Mouse (Mus musculus): Measurements from ENCODE around the gene Lgalsl. TPM values are rescaled to one million over a fixed set of nuclear protein-coding genes. Genes with fewer than 3 reads are reported as not detected.
A peak's percentile ranks its signal among the peaks of the same experiment; 100 is the strongest.

The Lgalsl gene
- polyA plus RNA-seq, 1 experiment from 2014 or later = 19.7 TPM

DNA sequence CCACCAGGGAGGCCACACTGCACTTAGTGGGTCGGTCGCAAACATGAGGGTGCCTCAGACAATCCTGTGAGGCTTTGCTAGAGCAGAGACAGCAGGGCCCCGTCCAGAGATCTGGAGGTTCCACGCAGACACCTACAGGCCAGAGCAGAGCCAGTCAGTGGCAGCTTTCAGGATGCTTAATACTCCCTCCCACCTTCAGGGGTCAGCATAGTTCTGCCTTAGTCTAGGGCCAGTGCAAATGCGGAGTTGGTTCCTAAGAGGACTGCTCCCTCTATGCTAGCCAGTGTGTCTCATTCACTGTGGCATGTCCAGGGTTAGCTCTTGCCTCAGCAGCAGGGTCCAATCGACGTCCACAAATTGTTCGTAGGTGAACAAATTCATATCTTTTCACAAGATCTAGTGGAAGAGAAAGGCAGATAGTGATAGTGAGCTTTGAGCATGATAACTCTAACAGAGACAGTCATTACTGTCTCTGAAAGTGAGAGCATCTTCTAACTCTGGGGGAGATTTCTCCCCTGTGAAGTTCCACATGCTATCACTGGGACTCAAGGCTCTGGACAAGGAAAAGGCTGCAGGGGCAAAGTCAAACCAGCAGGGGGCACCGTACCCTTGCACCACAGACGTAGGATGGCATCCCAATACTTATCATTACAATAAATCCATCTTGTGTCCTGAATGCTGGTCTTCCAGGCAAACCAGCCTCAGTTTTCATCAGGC, 36.5 kb downstream of the Lgalsl start:
- H3K9ac ChIP-seq (ENCODE audit: low read depth, low read length) = no peak overlapping the region
- DNase-seq (ENCODE audit: low spot score) (peak; percentile 92), ATAC-seq (ENCODE audit: low FRiP score) (peak; percentile 89)
- H3K36me3 ChIP-seq (ENCODE audit: control insufficient read depth, insufficient read depth, low read length) = no peaks in the 10 kb centered on the region
- H3K27me3 ChIP-seq (ENCODE audit: control insufficient read depth, insufficient read depth, low read length) = no peaks in the 10 kb centered on the region
- no peaks in the 10 kb centered on the region for H3K9me3 ChIP-seq (ENCODE audit: control insufficient read depth, low read length)
- no peaks in the 10 kb centered on the region for H3K4me1 ChIP-seq (replicated peaks; ENCODE audit: control insufficient read depth, insufficient read depth, low read length)
- WGBS = 36% methylated on average over 10 of the region's 10 CpGs
- no peak overlapping the region for H3K4me3 ChIP-seq (ENCODE audit: low read depth, low read length)
- H3K4me2 ChIP-seq (replicated peaks; ENCODE audit: low read depth, low read length) = no peak overlapping the region
- peak overlapping the region; percentile 11; the same call in 1 of the 2 replicates for H3K27ac ChIP-seq (ENCODE audit: low read depth, low read length)

DNA sequence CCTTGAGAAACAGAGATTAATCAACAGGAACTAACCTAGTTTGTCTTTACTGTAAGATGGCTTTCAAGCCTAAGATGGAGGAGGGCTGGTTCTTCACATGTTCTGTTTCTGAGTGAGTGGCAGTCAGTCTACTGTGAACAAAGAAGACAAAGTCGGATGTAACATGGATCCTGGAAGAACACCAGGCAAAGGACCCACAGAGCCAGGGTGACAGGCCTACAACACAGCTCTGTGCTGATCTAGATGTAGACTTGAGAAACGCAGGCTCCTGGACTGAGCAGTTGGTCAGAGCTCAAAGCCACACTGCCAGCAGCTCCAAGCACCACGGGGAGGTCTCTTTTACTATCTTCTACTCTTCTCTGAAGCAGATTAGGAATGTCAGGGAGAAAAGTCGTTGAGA, 37.2 kb downstream of the Lgalsl start:
- Histone ChIP-seq H3K36me3 (ENCODE audit: control insufficient read depth, insufficient read depth, low read length) (no peaks in the 10 kb centered on the region), H3K27me3 (ENCODE audit: control insufficient read depth, insufficient read depth, low read length) (no peaks in the 10 kb centered on the region), H3K4me1 (replicated peaks; ENCODE audit: control insufficient read depth, insufficient read depth, low read length) (no peaks in the 10 kb centered on the region), H3K4me2 (replicated peaks; ENCODE audit: low read depth, low read length) (no peak overlapping the region), H3K4me3 (ENCODE audit: low read depth, low read length) (no peak overlapping the region), H3K27ac (ENCODE audit: low read depth, low read length) (no peak overlapping the region), H3K9ac (ENCODE audit: low read depth, low read length) (no peak overlapping the region), H3K9me3 (ENCODE audit: control insufficient read depth, low read length) (no peaks in the 10 kb centered on the region)
- ATAC-seq (ENCODE audit: low FRiP score) (no peak), DNase-seq (ENCODE audit: low spot score) (no peak)
- WGBS = 66% methylated on average over 4 of the region's 4 CpGs

DNA sequence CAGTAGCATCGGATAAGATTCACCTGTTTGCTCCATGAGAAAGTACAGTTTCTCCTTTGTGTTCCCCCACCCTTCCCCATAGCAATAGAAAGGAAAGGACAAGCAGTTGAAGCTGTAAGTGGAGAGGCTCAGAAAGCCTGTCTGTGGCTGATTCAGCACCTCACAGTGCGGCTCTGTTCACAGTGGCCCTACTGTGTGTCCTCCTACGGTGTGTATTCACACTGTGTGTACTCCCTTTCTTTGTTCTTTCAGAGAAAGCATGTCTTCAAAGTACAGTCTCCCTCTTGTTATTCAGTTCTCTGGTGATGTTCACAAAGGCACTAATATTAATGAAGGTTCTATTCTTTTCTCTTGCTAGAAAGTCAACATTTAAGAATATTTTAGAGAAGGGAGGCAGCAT, 38.2 kb downstream of the Lgalsl start:
- DNase-seq (ENCODE audit: low spot score) (no peak), ATAC-seq (ENCODE audit: low FRiP score) (no peak)
- Histone ChIP-seq H3K36me3 (ENCODE audit: control insufficient read depth, insufficient read depth, low read length) (no peaks in the 10 kb centered on the region), H3K27ac (ENCODE audit: low read depth, low read length) (no peak overlapping the region), H3K9me3 (ENCODE audit: control insufficient read depth, low read length) (no peaks in the 10 kb centered on the region), H3K4me2 (replicated peaks; ENCODE audit: low read depth, low read length) (no peak overlapping the region), H3K4me3 (ENCODE audit: low read depth, low read length) (no peak overlapping the region), H3K9ac (ENCODE audit: low read depth, low read length) (no peak overlapping the region), H3K27me3 (ENCODE audit: control insufficient read depth, insufficient read depth, low read length) (no peaks in the 10 kb centered on the region), H3K4me1 (replicated peaks; ENCODE audit: control insufficient read depth, insufficient read depth, low read length) (no peaks in the 10 kb centered on the region)
- 77% methylated on average over 3 of the region's 3 CpGs for WGBS

DNA sequence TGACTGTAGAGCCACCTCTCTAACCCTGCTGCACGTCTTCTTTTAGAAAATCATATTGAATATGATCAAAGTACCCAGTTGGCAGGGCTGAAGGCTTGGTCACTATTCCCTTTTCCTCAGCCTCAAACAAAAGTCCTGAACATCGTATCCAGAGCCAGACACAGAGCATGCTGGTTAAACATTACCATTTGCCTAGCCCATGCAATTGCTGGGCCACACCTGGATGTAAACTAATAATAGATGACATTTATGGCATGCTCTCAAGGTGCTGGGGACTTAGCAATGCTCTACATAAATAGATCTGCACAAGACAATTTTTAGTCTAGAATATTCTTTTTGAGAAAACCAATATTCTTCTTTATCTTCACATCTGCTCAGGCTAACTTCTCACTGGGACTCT, 39.5 kb downstream of the Lgalsl start:
- Histone ChIP-seq H3K27ac (ENCODE audit: low read depth, low read length) (no peak overlapping the region), H3K36me3 (ENCODE audit: control insufficient read depth, insufficient read depth, low read length) (no peaks in the 10 kb centered on the region), H3K9ac (ENCODE audit: low read depth, low read length) (no peak overlapping the region), H3K4me1 (replicated peaks; ENCODE audit: control insufficient read depth, insufficient read depth, low read length) (no peaks in the 10 kb centered on the region), H3K4me2 (replicated peaks; ENCODE audit: low read depth, low read length) (no peak overlapping the region), H3K4me3 (ENCODE audit: low read depth, low read length) (no peak overlapping the region), H3K9me3 (ENCODE audit: control insufficient read depth, low read length) (no peaks in the 10 kb centered on the region), H3K27me3 (ENCODE audit: control insufficient read depth, insufficient read depth, low read length) (no peaks in the 10 kb centered on the region)
- ATAC-seq (ENCODE audit: low FRiP score) = no peak
- 82% methylated on average over 2 of the region's 2 CpGs for WGBS
- DNase-seq (ENCODE audit: low spot score) = no peak

DNA sequence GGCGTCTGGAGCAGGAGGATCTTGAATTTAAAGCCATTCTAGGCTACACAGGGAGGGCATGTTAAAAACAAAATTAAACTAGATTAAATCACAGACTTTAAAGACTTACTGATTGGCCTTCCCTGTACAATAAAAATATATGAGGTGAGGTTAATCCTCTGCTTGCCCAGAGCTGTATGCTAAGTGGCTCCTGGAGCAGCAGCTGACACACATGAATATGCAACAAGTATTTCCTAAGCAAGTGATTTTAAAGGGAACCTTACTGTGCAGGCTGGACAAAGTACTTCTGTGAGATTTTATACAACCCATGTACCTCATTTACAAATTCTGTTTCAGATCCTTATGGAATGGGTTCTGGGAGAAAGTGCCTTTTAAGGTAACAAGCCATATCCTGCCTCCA, 41.8 kb downstream of the Lgalsl start:
- 86% methylated on average over 1 of the region's 1 CpGs for WGBS
- H3K9me3 ChIP-seq (ENCODE audit: control insufficient read depth, low read length) = no peaks in the 10 kb centered on the region
- H3K36me3 ChIP-seq (ENCODE audit: control insufficient read depth, insufficient read depth, low read length) = no peaks in the 10 kb centered on the region
- H3K9ac ChIP-seq (ENCODE audit: low read depth, low read length) = no peak overlapping the region
- H3K27ac ChIP-seq (ENCODE audit: low read depth, low read length) = no peak overlapping the region
- no peaks in the 10 kb centered on the region for H3K4me1 ChIP-seq (replicated peaks; ENCODE audit: control insufficient read depth, insufficient read depth, low read length)
- no peak for DNase-seq (ENCODE audit: low spot score)
- no peaks in the 10 kb centered on the region for H3K27me3 ChIP-seq (ENCODE audit: control insufficient read depth, insufficient read depth, low read length)
- no peak overlapping the region for H3K4me2 ChIP-seq (replicated peaks; ENCODE audit: low read depth, low read length)
- no peak for ATAC-seq (ENCODE audit: low FRiP score)
- H3K4me3 ChIP-seq (ENCODE audit: low read depth, low read length) = no peak overlapping the region

DNA sequence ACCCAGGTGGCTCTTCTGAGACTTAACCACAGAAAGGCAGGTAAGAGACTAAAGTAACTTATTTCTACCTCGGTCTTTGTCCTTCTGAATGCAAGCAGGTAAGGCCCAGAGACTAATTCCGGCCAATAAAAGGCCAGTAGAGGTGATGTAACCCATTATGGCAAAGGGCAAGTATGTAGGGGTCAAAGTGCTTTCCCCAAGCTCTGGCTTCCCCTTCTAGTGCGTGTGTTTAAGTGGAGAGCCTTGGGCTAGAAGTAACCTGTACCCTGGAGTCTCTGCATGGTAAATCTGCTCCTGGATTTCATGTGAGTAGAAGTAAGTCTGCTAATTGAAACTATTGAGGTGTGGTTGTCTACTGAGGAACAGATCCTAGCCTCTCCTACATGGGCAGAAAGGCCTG, 42.8 kb downstream of the Lgalsl start:
- ATAC-seq (ENCODE audit: low FRiP score) = no peak

DNA sequence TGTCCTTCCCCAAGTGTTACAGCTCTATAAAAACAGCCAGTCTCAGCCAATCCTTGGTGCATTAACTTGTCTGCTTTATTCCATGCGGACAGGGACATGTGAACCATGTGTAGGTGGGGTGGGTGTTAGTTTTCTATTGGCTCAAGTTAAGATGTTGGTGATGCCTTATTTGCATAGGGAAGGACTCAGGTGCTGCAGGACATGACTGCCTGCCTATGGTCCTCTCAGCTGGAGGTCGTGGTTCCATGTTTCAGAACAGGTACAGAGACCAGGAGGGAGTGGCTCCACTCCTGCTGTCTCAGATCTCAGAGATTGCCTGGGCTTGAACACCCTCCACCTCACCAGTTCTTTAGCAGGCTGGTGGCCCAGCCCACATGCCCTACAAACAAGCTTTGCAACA, 44.7 kb downstream of the Lgalsl start:
- no peak overlapping the region for H3K9ac ChIP-seq (ENCODE audit: low read depth, low read length)
- DNase-seq (ENCODE audit: low spot score) (no peak), ATAC-seq (ENCODE audit: low FRiP score) (no peak)
- H3K27me3 ChIP-seq (ENCODE audit: control insufficient read depth, insufficient read depth, low read length) = no peaks in the 10 kb centered on the region
- H3K4me1 ChIP-seq (replicated peaks; ENCODE audit: control insufficient read depth, insufficient read depth, low read length) = no peaks in the 10 kb centered on the region
- no peak overlapping the region for H3K27ac ChIP-seq (ENCODE audit: low read depth, low read length)
- no peak overlapping the region for H3K4me3 ChIP-seq (ENCODE audit: low read depth, low read length)
- no peaks in the 10 kb centered on the region for H3K36me3 ChIP-seq (ENCODE audit: control insufficient read depth, insufficient read depth, low read length)
- WGBS = 57% methylated on average over 2 of the region's 2 CpGs
- no peak overlapping the region for H3K4me2 ChIP-seq (replicated peaks; ENCODE audit: low read depth, low read length)
- H3K9me3 ChIP-seq (ENCODE audit: control insufficient read depth, low read length) = no peaks in the 10 kb centered on the region

More for the DNA sequence above, 42.8 kb downstream of the Lgalsl start:
- no peak overlapping the region for H3K4me2 ChIP-seq (replicated peaks; ENCODE audit: low read depth, low read length)
- DNase-seq (ENCODE audit: low spot score) = no peak
- no peak overlapping the region for H3K4me3 ChIP-seq (ENCODE audit: low read depth, low read length)
- no peak overlapping the region for H3K9ac ChIP-seq (ENCODE audit: low read depth, low read length)
- WGBS = 89% methylated on average over 3 of the region's 3 CpGs
- no peaks in the 10 kb centered on the region for H3K9me3 ChIP-seq (ENCODE audit: control insufficient read depth, low read length)
- no peaks in the 10 kb centered on the region for H3K27me3 ChIP-seq (ENCODE audit: control insufficient read depth, insufficient read depth, low read length)
- no peak overlapping the region for H3K27ac ChIP-seq (ENCODE audit: low read depth, low read length)
- H3K36me3 ChIP-seq (ENCODE audit: control insufficient read depth, insufficient read depth, low read length) = no peaks in the 10 kb centered on the region
- H3K4me1 ChIP-seq (replicated peaks; ENCODE audit: control insufficient read depth, insufficient read depth, low read length) = no peaks in the 10 kb centered on the region

DNA sequence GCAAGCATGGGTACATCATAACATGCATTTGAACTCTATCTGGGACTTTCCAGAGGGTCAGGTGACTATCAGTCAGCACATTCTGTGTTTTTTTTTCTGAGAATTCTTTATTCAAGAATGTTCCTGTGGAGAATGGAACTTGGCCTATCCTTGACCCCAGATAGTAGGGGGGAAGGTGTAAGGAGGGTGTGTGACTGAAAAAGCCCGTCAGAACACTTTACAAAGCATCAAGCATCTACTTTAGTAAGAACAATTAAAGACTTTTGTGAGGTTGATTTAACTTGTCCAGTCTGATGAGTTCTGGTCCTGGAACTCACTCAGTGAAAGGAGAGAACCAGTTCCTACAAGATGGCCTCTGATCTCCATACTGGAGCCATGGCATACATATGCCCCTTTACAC, 45.7 kb downstream of the Lgalsl start:
- DNase-seq (ENCODE audit: low spot score) (no peak), ATAC-seq (ENCODE audit: low FRiP score) (no peak)
- WGBS = 73% methylated on average over 1 of the region's 1 CpGs
- H3K4me1 ChIP-seq (replicated peaks; ENCODE audit: control insufficient read depth, insufficient read depth, low read length) = no peaks in the 10 kb centered on the region
- no peak overlapping the region for H3K4me2 ChIP-seq (replicated peaks; ENCODE audit: low read depth, low read length)
- H3K9ac ChIP-seq (ENCODE audit: low read depth, low read length) = no peak overlapping the region
- no peak overlapping the region for H3K4me3 ChIP-seq (ENCODE audit: low read depth, low read length)
- no peak overlapping the region for H3K27ac ChIP-seq (ENCODE audit: low read depth, low read length)
- H3K27me3 ChIP-seq (ENCODE audit: control insufficient read depth, insufficient read depth, low read length) = no peaks in the 10 kb centered on the region
- no peaks in the 10 kb centered on the region for H3K9me3 ChIP-seq (ENCODE audit: control insufficient read depth, low read length)
- no peaks in the 10 kb centered on the region for H3K36me3 ChIP-seq (ENCODE audit: control insufficient read depth, insufficient read depth, low read length)

DNA sequence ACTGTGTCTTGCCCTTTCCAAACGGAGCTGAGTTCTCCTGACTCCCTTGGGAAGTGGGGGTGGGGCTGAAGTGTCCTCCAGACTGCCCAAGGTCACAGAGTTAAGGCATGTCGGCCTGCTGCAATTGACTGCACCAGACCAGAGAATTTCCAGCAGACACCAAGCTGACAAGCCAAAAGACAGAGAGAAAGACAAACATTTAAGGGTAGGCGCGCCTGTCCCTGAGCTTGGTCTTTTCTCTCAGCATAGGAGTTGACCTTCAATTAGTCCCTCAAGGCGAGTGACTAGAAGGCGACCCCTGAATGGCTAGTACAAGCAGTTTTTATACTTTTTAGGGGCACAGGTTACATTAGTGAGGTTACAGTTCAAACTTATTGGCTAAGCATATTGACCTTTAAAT, 46.1 kb downstream of the Lgalsl start:
- Histone ChIP-seq H3K4me3 (ENCODE audit: low read depth, low read length) (no peak overlapping the region), H3K9me3 (ENCODE audit: control insufficient read depth, low read length) (no peaks in the 10 kb centered on the region), H3K27ac (ENCODE audit: low read depth, low read length) (no peak overlapping the region), H3K4me2 (replicated peaks; ENCODE audit: low read depth, low read length) (no peak overlapping the region), H3K27me3 (ENCODE audit: control insufficient read depth, insufficient read depth, low read length) (no peaks in the 10 kb centered on the region), H3K4me1 (replicated peaks; ENCODE audit: control insufficient read depth, insufficient read depth, low read length) (no peaks in the 10 kb centered on the region), H3K9ac (ENCODE audit: low read depth, low read length) (no peak overlapping the region), H3K36me3 (ENCODE audit: control insufficient read depth, insufficient read depth, low read length) (no peaks in the 10 kb centered on the region)
- ATAC-seq (ENCODE audit: low FRiP score) (no peak), DNase-seq (ENCODE audit: low spot score) (no peak)
- 83% methylated on average over 6 of the region's 6 CpGs for WGBS
